Mouse (Mus musculus): ENCODE measurements around the gene Trmo.

- TF ChIP-seq POLR2A (IDR thresholded peaks at IDR 0.05; ENCODE audit: low read depth, low read length) (no peak), CTCF (IDR thresholded peaks at IDR 0.05; ENCODE audit: extremely low read depth, insufficient read length, insufficient replicate concordance, low read depth, low read length) (no peak)
These were observed 9.6 kb upstream of the Trmo start for GRCm38 (mm10) chr4:46398839-46399238.
